Mouse (Mus musculus) cerebellum, postnatal 36 days (tissue): ENCODE results near the gene Fam173a.
A peak's percentile ranks its signal among the peaks of the same experiment; 100 is the strongest.
"Not testable (repeated sequence)": the region's sequence is repeated elsewhere in the genome, so short reads cannot be mapped to it uniquely, and the experiment has no call there.

Source experiments
- DNase-seq, 2 experiments: peaks; one replicate each; pipeline ENCODE4 v3.0.0; 2021 to 2022; ENCODE audit warnings: mixed read lengths in 2 of 2

The Fam173a gene

GRCm38 (mm10) chr17:25757691-25758090 is 35.0 kb downstream of the Fam173a start:
- DNase-seq: no peak

GRCm38 (mm10) chr17:25756378-25757242 is 36.1 kb downstream of the Fam173a start:
- DNase-seq: no peak

- no peak for DNase-seq
Observed at GRCm38 (mm10) chr17:25755627-25756377, 36.9 kb downstream of the Fam173a start.

GRCm38 (mm10) chr17:25755086-25755485 is 37.6 kb downstream of the Fam173a start:
- DNase-seq: no peak

GRCm38 (mm10) chr17:25754241-25754640 is 38.5 kb downstream of the Fam173a start, which contains the start of gene Msln:
Gene Msln, minus strand, starts transcription at chr17:25754378.
- no peak for DNase-seq

GRCm38 (mm10) chr17:25751446-25751845 is 41.3 kb downstream of the Fam173a start:
- peak; percentile 18 to 22 for DNase-seq

GRCm38 (mm10) chr17:25749314-25749713 is 43.4 kb downstream of the Fam173a start:
- no peak for DNase-seq

GRCm38 (mm10) chr17:25748238-25748637 is 44.5 kb downstream of the Fam173a start:
- DNase-seq: no peak

GRCm38 (mm10) chr17:25744311-25744710 is 48.4 kb downstream of the Fam173a start:
- DNase-seq: no peak

GRCm38 (mm10) chr17:25743831-25744230 is 48.9 kb downstream of the Fam173a start:
- DNase-seq: no peak

- not testable (repeated sequence) for DNase-seq
Observed at GRCm38 (mm10) chr17:25741471-25741870, 51.2 kb downstream of the Fam173a start.
